Mouse (Mus musculus): ENCODE results near the gene Adam23. TPM values are rescaled to one million over a fixed set of nuclear protein-coding genes. Genes with fewer than 3 reads are reported as not detected.

Adam23 gene
- polyA plus RNA-seq, 2 experiments = 4.3 to 7.9 TPM

DNA sequence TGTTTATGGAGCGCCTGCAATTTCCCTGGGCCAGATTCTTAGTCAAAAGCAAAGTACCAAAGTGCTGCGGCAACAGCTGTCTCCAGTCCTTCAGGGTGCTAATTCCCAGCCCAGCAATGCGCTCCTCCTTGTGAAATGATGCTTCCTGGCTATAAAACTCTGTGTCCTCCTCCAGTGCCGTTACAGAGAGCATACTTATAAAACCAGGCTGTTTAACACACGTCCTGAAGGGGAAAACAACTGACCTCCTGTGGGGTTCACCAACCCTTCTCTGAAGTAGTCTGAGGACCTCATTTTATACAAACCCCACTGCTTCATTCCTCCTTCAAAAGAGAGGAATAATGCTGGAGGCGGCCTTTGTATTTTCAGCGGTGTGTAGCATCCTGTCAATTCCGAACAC, 28.0 kb downstream of the Adam23 start:
- Histone ChIP-seq H3K27ac (replicated peaks; ENCODE audit: low read depth, low read length) (no peak overlapping the region), H3K9ac (ENCODE audit: low read depth, low read length, severe bottlenecking) (no peak overlapping the region), H3K4me1 (ENCODE audit: control insufficient read depth, insufficient read depth, low read length) (no peaks in the 10 kb centered on the region), H3K36me3 (ENCODE audit: control insufficient read depth, insufficient read depth, low read length) (no peaks in the 10 kb centered on the region), H3K9me3 (ENCODE audit: control insufficient read depth, low read length) (no peaks in the 10 kb centered on the region), H3K27me3 (ENCODE audit: control insufficient read depth, insufficient read depth, low read length) (no peaks in the 10 kb centered on the region), H3K4me3 (replicated peaks; ENCODE audit: low read length) (no peak overlapping the region), H3K4me2 (replicated peaks; ENCODE audit: low read depth, low read length, severe bottlenecking) (no peak overlapping the region)
- ATAC-seq (ENCODE audit: low FRiP score, low read depth) = 0 out of 2 replicates have a peak, but pooled peaks have one; percentile 30
- WGBS = 32% methylated on average over 8 of the region's 8 CpGs
- no peak for DNase-seq (ENCODE audit: low spot score)
- no peak for TF ChIP-seq POLR2A (IDR thresholded peaks at IDR 0.05; ENCODE audit: borderline replicate concordance, extremely low read depth, insufficient read depth, insufficient read length)

DNA sequence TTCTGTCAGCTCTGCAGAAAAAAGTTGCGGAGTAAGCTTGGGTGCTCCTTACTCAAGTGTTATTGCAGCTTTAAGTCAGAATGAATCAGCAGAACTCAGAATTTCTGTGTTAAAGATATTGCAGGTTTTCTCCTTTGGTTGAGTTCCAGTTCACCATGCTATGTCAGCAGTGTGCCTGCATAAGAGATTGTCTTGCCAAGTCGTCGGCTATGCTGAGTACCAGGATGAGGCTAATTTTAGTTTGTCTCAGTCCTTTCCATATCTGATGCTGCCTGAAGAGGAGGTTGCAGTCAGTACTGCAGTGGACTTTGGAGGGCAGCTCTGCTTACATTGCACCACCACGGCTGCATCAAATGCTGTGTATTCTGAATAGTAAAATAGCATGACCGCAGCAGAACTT, 33.3 kb downstream of the Adam23 start:
- Histone ChIP-seq H3K9ac (ENCODE audit: low read depth, low read length, severe bottlenecking) (no peak overlapping the region), H3K27me3 (ENCODE audit: control insufficient read depth, insufficient read depth, low read length) (no peaks in the 10 kb centered on the region), H3K36me3 (ENCODE audit: control insufficient read depth, insufficient read depth, low read length) (no peaks in the 10 kb centered on the region), H3K4me1 (ENCODE audit: control insufficient read depth, insufficient read depth, low read length) (no peaks in the 10 kb centered on the region), H3K27ac (replicated peaks; ENCODE audit: low read depth, low read length) (no peak overlapping the region), H3K9me3 (ENCODE audit: control insufficient read depth, low read length) (no peaks in the 10 kb centered on the region), H3K4me3 (replicated peaks; ENCODE audit: low read length) (no peak overlapping the region), H3K4me2 (replicated peaks; ENCODE audit: low read depth, low read length, severe bottlenecking) (no peak overlapping the region)
- TF ChIP-seq POLR2A (IDR thresholded peaks at IDR 0.05; ENCODE audit: borderline replicate concordance, extremely low read depth, insufficient read depth, insufficient read length) = no peak
- DNase-seq (ENCODE audit: low spot score) (no peak), ATAC-seq (ENCODE audit: low FRiP score, low read depth) (no peak)
- WGBS = 89% methylated on average over 5 of the region's 5 CpGs

DNA sequence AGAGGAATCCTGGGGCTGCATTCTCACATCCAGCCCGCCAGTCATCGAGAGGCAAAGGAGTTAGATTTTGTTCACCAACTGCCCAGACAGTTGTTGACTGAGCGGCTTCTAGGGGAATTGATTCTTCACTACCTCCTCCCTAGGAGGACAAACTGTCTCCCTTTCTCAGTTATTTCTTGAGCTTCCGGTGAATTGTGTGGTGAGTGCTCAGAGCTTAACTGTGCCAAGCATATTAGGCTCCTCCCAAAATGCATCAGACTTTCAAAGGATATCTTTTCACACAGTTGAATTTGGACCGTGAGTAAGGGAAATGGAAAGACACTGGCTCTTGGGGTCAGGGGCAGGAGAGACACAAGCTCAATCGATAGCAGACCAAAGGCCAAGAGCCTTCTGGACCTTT, 39.0 kb downstream of the Adam23 start:
- H3K4me1 ChIP-seq (ENCODE audit: control insufficient read depth, insufficient read depth, low read length) = no peaks in the 10 kb centered on the region
- TF ChIP-seq POLR2A (IDR thresholded peaks at IDR 0.05; ENCODE audit: borderline replicate concordance, extremely low read depth, insufficient read depth, insufficient read length) = no peak
- DNase-seq (ENCODE audit: low spot score) (no peak), ATAC-seq (ENCODE audit: low FRiP score, low read depth) (no peak)
- no peak overlapping the region for H3K27ac ChIP-seq (replicated peaks; ENCODE audit: low read depth, low read length)
- no peak overlapping the region for H3K4me3 ChIP-seq (replicated peaks; ENCODE audit: low read length)
- no peaks in the 10 kb centered on the region for H3K27me3 ChIP-seq (ENCODE audit: control insufficient read depth, insufficient read depth, low read length)
- WGBS = 93% methylated on average over 6 of the region's 6 CpGs
- H3K4me2 ChIP-seq (replicated peaks; ENCODE audit: low read depth, low read length, severe bottlenecking) = no peak overlapping the region
- H3K36me3 ChIP-seq (ENCODE audit: control insufficient read depth, insufficient read depth, low read length) = no peaks in the 10 kb centered on the region
- no peak overlapping the region for H3K9ac ChIP-seq (ENCODE audit: low read depth, low read length, severe bottlenecking)
- no peaks in the 10 kb centered on the region for H3K9me3 ChIP-seq (ENCODE audit: control insufficient read depth, low read length)

DNA sequence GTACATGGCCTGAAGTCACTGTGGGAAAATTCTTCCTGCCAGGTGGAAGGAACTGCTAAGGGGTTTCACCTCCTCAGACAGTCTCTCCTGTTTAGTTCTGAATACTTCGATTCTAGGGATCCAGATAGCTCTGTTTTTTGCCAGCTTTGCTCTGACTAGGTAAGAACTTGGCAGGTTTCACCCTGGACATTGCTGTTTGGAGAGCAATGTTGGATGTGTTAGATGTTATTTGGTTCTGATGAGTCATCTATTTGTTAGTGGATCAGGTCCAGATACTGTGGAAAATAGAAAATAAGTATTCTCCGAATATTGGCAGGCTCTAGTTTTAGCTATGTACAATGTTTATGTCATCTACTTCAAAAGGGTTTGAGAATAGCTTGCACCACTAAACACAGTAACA, 41.0 kb downstream of the Adam23 start:
- H3K27me3 ChIP-seq (ENCODE audit: control insufficient read depth, insufficient read depth, low read length) = no peaks in the 10 kb centered on the region
- H3K4me3 ChIP-seq (replicated peaks; ENCODE audit: low read length) = no peak overlapping the region
- WGBS = 84% methylated on average over 2 of the region's 2 CpGs
- DNase-seq (ENCODE audit: low spot score) (no peak), ATAC-seq (ENCODE audit: low FRiP score, low read depth) (no peak)
- H3K9ac ChIP-seq (ENCODE audit: low read depth, low read length, severe bottlenecking) = no peak overlapping the region
- H3K9me3 ChIP-seq (ENCODE audit: control insufficient read depth, low read length) = no peaks in the 10 kb centered on the region
- H3K4me1 ChIP-seq (ENCODE audit: control insufficient read depth, insufficient read depth, low read length) = no peaks in the 10 kb centered on the region
- H3K4me2 ChIP-seq (replicated peaks; ENCODE audit: low read depth, low read length, severe bottlenecking) = no peak overlapping the region
- no peak for TF ChIP-seq POLR2A (IDR thresholded peaks at IDR 0.05; ENCODE audit: borderline replicate concordance, extremely low read depth, insufficient read depth, insufficient read length)
- H3K36me3 ChIP-seq (ENCODE audit: control insufficient read depth, insufficient read depth, low read length) = no peaks in the 10 kb centered on the region
- H3K27ac ChIP-seq (replicated peaks; ENCODE audit: low read depth, low read length) = no peak overlapping the region

DNA sequence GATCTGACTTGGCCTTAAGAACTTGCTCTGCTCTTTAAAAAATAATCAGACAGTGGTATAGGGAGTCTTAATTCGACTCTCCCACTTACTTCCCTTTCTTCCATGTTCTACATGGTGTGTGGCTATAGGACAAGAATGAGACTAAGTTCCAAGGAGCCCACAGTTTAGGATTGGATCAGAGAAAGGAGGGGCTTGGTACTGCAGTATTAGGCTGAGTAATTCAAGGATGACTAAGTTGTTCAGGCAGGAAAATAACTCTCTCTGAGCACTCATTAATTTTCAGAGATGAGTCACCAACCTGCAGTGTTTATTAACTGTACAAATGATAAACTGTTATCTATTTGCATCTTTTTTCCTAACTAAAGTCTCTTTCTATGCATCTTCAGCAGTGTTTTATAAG, 45.3 kb downstream of the Adam23 start:
- Histone ChIP-seq H3K9me3 (ENCODE audit: control insufficient read depth, low read length) (no peaks in the 10 kb centered on the region), H3K4me2 (replicated peaks; ENCODE audit: low read depth, low read length, severe bottlenecking) (no peak overlapping the region), H3K27ac (replicated peaks; ENCODE audit: low read depth, low read length) (no peak overlapping the region), H3K4me3 (replicated peaks; ENCODE audit: low read length) (no peak overlapping the region), H3K9ac (ENCODE audit: low read depth, low read length, severe bottlenecking) (no peak overlapping the region), H3K4me1 (ENCODE audit: control insufficient read depth, insufficient read depth, low read length) (no peaks in the 10 kb centered on the region), H3K36me3 (ENCODE audit: control insufficient read depth, insufficient read depth, low read length) (no peaks in the 10 kb centered on the region), H3K27me3 (ENCODE audit: control insufficient read depth, insufficient read depth, low read length) (no peaks in the 10 kb centered on the region)
- TF ChIP-seq POLR2A (IDR thresholded peaks at IDR 0.05; ENCODE audit: borderline replicate concordance, extremely low read depth, insufficient read depth, insufficient read length) = no peak
- DNase-seq (ENCODE audit: low spot score) = no peak
- 59% methylated on average over 1 of the region's 1 CpGs for WGBS
- no peak for ATAC-seq (ENCODE audit: low FRiP score, low read depth)

DNA sequence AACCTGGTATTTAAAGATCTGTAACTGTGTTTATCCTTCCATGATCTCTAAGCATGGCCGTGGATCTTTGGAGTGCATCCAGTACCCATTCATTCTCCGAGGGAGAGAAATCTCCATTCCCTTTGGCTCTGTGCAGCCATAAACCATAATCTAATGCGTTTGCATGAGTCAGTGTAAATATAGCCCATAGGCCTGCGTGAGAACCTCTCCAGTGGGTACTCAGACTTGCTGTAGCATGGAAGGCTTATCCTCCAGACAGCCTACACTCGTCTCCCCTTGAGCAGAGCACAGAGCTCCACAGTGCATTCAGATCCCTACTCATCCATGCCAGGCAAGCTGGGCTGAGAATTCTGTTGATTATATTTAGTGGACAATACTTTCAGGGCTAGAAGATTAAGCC, 47.6 kb downstream of the Adam23 start:
- no peak for TF ChIP-seq POLR2A (IDR thresholded peaks at IDR 0.05; ENCODE audit: borderline replicate concordance, extremely low read depth, insufficient read depth, insufficient read length)
- Histone ChIP-seq H3K27ac (replicated peaks; ENCODE audit: low read depth, low read length) (no peak overlapping the region), H3K9ac (ENCODE audit: low read depth, low read length, severe bottlenecking) (no peak overlapping the region), H3K4me1 (ENCODE audit: control insufficient read depth, insufficient read depth, low read length) (no peaks in the 10 kb centered on the region), H3K27me3 (ENCODE audit: control insufficient read depth, insufficient read depth, low read length) (no peaks in the 10 kb centered on the region), H3K9me3 (ENCODE audit: control insufficient read depth, low read length) (no peaks in the 10 kb centered on the region), H3K4me3 (replicated peaks; ENCODE audit: low read length) (no peak overlapping the region), H3K4me2 (replicated peaks; ENCODE audit: low read depth, low read length, severe bottlenecking) (no peak overlapping the region), H3K36me3 (ENCODE audit: control insufficient read depth, insufficient read depth, low read length) (no peaks in the 10 kb centered on the region)
- no peak for ATAC-seq (ENCODE audit: low FRiP score, low read depth)
- WGBS = 80% methylated on average over 5 of the region's 5 CpGs
- DNase-seq (ENCODE audit: low spot score) = no peak

Measured in limb, embryonic 14.5 days (tissue).